Mouse (Mus musculus) left cerebral cortex, adult 9 months (tissue): ENCODE results near the gene Olfr1454.

Experiments used
- DNase-seq, 2 experiments: peaks; one replicate each; pipeline ENCODE4 v3.0.0; 2022; ENCODE audit warnings: low spot score in 2 of 2

Gene Olfr1454

DNA sequence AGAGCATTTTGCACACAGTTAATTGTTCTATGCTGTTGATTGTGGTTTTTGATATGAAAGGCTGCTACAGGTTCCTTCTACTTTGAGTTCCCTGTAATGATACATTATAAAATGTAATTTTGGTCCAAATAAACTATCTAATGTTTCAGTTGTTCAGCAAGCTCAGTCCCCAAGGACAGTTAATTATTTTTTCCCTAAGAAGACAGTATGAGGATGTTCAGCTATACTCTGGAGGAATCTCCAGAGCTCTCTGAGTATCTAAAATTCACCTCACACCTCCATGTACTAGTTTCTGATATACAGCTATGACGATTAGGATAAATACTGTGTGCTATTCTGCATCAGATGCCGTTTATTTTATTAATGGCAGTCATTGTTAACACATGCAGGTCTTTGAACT lies at the start of gene Olfr1454:
Gene Olfr1454, plus strand, starts transcription at position 301 of the 400 bp plus-strand sequence.
- DNase-seq = no peak

DNA sequence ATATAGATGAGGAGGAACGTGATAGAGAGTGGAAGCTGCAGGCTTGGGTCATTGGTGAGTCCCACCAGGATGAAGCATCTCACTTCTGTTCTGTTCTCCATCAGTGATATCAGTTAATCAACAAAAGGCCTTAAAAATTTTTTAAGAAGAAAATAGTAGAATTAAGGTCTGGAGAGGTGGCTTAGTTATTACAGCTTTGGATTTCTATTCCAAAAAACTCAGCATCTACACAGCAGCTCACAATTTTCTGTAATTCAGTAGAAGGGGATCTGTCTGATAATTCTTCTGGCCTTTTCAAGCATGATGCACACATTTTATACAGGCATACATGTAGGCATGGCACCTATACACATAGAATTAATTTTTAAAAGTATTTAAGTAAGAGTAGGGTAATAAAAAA lies 32.2 kb upstream of the Olfr1454 start, which contains the start of gene Olfr1453:
Gene Olfr1453, minus strand, starts transcription at position 101 of the 400 bp plus-strand sequence.
- DNase-seq = no peak

DNA sequence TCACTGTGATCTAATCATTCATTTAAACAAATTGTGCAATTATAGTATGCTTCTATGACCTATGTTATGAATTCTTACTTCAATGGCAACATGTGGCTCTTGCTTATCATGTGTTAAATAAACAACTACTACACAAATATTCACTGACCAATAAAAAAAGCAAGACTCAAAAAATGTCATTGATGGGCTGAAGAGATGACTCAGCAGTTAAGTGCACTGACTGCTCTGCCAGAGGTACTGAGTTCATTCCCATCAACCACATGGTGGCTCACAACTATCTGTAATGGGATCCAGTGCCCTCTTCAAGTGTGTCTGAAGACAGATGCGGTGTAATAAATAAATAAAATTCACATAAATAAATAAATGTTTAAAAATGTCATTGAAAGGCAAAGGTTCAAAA lies 33.5 kb downstream of the Olfr1454 start:
- no peak for DNase-seq

DNA sequence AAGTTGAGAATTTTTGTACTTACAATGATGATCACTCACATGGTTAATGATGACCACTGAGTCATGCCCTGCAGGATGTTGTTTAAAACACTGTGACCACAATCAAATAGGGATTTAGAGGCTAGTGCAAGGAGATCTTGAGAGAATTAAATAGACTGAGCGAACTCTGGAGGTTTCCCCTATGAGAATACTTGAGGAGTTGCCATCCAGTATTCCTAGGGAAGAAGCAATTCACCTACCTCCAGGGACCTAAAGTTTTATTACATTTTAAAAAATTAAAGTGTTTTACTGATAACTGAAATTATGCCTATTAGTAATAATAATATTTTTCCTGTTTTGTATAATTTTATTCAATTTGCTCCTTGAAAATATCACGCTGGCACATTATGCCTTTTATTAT lies 37.4 kb downstream of the Olfr1454 start, which contains the start of gene Olfr1457:
Gene Olfr1457, minus strand, starts transcription at position 101 of the 400 bp plus-strand sequence.
- no peak for DNase-seq

DNA sequence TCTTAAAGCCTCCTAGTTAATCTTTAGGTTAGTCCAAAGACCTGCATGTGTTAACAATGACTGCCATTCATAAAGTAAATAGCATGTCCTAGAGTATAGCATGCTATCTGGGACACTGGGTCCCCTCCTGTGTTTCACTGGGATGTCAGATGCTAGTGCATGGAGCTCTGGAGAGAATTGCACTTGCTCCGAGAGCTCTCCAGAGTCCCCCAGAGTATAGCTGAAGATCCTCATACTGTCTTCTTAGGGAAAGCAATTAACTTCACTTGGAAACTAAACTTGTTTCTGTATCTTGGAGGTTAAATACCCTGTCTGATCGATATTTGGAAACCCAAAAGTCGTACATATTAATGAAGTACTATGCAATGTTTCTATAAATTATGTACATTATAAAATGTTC lies 46.3 kb downstream of the Olfr1454 start, which contains the start of gene Olfr1458:
Gene Olfr1458, minus strand, starts transcription at position 101 of the 400 bp plus-strand sequence.
- DNase-seq = no peak
